Mouse (Mus musculus): ENCODE data around the gene Slc9a3.

Gene Slc9a3

DNA sequence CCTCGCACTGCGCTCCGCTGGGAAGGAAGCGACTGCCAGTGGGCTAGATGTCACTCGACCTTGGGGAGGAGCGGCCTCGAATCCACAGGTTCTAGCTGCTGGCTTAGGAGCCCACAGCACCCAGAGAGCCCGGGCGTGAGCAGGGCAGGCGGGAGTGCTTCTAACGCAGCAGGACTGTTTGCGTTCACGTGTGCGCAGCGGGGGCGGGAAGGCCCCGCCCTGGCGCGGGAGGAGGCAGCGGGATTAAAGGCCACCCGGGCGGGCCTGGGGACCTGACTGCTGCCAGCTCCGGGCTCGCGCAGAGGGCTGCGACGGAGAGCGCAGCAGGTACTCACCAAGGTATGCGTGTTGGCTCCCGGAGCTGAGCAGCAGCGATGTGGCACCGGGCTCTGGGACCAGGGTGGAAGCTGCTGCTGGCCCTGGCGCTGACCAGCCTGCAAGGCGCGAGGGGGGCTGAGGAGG lies at the start of gene Slc9a3:
Slc9a3 (plus strand) TSS at position 317 of the 462 bp plus-strand sequence.
- DNase-seq: no peak

DNA sequence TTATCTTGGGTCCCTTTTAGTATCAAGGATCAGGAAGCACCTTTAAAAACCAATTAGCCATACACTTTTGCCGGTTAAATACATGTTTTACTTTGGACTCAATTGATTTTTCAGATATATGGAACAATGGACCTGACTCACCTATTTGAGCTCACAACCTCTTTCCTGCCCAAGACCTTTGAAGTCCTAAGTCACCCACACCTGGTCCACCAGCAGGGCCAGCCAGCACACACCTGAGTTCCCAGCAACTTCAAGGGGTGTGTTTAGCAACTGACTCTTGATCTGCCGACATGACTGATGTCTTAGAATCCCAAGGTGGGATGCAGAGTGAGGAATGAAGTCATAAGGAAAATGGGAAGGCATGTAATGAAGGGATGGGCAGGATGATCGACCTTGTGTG lies 49.5 kb upstream of the Slc9a3 start:
- DNase-seq: no peak

DNA sequence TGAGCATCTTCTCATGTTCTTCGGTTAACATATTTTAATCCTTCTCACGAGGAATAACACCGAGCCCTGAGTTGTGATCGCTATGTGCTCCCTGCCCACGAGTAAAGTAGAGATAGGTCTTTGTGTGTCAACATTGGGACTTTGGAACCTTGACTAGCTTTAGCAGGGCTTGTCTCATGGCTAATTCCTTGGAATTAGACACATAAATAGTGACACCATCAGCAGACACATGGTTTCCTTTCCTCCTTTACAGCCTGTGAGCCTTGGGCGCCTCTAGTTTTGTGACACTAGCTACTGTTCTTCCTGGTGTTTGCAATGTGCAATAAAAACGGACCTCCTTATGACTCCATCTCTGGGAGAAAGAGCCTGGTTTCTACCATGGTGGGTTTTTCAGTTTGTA lies 47.9 kb upstream of the Slc9a3 start:
- DNase-seq: no peak

DNA sequence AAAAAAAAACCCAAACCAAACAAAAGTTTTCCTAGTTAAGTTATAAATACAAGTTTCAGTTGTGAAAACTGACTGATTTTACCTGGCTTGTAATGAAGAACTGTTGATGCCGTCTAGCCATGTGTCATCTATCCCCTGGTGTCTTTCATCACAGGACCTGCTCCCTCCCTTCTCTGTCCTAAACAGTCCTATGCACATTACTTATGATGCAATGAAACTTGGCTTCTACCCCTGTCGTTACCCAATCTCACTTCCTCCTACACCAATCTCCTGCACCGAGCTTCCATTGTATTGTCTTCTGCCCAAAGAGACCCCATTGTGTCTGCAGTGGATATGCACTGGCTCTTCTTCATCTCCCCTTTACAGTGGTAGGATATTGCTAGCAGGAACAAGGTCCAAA lies 31.0 kb upstream of the Slc9a3 start:
- DNase-seq: no peak

DNA sequence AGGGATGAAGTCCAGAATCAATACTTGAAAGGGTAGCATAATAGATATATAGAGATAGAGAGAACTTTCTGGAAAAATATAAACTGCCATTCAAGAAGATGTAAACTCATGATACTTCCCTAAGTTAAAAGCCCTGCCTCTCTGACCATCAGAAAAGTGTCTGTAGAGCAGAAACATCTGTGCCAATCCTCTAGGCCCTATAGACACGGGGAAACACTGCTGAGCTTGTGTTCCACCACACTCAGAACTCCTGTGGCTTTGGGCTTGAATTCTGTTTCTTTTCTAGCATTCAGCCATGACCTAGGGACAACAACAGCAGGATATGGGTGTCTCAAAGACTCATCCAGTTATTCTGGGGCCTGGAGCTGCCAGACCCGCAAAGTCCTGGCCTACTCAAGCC lies 25.3 kb upstream of the Slc9a3 start:
- no peak for DNase-seq

DNA sequence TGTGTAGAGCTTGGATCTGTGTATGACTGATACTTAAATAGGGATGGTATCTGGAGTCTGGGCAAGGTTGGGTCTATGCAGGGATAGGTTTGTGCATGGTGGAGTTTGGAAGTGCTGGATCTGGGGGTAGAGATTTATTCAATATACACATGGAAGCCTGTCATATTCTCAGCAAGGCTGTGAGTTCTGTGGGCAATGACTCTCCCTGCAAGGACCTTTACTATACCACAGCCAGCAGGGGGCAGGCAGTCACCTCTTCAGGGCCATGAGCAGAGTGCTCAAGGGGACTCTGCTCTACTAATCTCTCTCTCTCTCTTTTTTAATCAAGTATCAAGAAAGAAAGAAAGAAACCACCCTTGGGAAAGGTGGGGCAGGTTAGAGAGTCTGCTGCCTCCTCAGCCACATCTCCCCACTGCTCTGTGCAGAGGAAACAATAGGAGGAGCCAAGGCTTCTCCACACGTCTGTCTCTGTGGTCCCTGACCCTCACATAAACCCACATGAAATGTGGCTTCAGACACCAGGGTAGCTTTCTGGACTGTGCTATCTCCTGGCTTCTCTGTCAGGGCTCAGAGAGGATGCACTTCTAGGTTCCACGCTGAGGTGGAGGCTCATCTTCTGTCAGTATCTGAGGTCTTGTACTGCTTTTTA lies 24.4 kb upstream of the Slc9a3 start:
- no peak for DNase-seq

DNA sequence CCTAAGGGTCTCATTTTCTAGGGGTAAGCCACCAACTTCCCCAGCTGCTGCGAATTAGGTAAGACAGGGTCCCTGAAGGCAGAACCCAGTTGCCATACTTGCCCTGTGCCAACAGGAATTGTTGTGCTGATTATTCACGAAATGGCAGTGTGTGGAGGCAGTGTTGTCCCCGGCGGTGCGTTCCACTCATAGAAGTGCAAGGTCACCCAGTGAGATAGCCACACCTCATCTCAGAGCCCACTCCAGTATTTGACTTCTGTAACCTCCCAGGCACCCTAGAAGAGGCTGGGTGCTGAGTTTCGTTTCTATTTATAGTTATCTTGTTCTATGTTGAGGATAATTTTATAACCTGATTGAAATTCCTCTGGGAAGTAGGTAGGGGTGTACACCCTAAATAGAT lies 22.3 kb upstream of the Slc9a3 start:
- DNase-seq: no peak

DNA sequence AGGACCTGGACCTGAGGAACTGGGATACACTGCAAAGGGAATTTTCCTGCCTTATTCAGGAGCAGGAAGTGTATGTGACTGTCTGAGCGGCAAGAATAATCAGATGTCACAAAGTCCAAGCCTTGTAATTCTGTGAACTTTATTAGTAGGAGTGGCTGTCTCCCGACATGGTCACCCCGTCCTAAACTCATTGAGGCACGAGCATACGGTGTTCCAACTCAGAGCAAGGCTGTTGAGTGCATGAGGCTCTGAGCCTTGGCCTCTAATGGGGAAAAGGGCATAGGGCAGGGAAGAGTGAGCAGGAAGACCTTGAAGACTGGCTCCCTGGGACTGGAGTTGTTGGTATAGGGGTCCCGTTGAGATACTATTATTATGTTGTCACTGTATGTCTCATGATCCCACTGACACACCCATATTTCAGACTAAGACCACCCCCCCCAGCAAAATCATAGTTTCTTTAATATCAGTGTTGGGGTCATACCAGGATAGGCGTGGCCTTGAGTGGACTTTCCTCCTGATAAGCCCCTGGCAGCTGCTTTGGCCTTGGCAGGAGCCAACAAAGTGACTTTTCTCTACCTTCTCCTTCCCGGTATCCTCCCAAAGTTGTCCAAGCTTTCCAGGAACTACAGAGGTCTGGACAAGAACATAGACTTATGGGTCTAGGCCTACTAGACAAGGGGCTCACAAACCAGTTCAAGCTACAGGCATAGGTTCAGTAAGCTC lies 19.0 kb upstream of the Slc9a3 start:
- DNase-seq: no peak

DNA sequence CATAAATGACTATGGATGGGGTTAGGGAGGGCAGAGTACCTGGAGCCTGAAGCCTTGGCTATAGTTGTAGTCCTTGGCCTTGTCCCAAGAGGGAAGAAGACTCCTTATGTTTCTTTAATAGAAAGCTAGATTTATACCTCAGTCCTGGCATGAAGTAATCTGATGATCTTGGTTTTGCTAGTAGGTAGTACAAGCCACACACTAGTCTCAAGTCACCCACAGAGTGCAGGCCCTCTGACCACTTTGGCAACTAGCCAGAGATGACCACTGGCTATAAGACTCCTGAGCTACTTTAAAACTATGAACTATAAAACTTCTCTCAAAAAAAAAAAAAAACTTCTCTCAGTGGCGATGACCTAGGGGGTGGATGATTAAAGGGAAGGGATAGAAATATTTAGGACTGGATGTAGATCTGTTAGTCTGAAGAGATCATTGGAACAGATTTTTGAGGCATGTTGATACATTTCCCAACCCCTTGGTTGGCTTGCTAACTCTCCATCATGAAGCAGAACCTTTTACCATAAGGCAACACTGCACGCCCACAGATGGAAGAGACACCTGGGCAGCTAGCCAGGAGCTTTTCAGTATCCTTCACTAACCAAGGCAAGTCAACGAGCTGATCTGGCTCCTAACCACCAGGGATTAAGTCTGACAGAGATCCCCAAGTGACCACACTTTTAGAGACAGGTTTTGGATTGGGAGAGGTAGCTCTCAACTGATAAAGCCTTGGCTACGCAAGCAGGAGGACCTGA lies 18.2 kb upstream of the Slc9a3 start:
- DNase-seq: peak; percentile 53

DNA sequence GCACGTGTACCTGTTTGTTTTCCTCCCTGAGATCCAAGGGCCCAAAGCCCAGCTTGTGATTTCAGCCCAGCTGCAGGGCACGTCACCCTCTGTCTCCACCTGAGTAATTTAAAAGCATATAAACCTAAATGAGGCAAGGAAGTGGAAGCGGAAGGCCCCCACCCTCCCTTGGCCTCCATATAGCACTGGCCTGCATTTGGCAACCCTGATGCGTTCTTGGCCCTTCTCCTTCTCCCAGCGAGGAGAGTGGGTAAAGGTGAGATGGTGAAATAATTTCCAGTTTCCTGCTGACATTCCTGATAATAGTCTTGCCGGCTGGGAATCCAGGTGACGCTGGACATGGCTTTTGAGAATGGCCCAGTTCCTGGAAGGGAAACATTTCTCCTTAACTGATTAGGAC lies 16.8 kb upstream of the Slc9a3 start:
- no peak for DNase-seq

DNA sequence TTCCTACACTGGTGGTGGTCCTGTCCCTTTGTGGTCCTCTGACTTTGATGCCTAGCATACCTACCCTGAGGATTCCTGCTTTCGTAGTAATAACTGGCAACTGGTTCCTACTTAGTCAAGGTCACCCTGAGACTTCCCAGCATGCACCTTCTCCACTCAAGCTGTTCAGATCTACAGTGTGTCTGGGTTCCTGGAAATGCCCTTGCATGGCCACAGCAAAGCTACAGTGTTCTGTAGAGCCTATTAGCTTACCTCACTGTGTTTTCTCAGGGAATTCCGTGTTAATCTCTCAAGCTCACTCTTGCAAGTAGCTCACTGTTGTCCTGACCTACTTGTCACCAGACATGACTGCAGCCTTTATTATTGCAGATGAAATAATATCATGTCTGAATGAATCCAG lies 13.8 kb upstream of the Slc9a3 start:
- no peak for DNase-seq

DNA sequence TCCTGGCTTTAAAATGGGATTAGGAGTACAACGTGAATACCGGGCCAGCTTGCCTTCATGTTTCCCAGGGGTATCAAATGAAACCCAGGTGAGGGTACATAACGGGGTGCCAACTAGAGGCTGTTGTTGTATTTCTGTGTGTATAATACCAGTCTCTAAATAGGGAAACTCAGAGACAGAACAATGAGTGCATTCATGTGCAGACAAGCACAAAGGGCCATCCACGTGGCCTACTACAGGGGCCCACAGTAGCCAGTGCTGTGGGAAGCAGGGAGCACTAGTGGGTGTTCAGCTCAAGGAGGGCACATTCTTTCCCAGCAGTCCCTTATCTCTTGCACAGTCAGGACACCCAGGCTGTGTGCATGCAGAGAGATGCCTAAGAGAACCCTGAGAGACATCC lies 8.7 kb upstream of the Slc9a3 start:
- no peak for DNase-seq

DNA sequence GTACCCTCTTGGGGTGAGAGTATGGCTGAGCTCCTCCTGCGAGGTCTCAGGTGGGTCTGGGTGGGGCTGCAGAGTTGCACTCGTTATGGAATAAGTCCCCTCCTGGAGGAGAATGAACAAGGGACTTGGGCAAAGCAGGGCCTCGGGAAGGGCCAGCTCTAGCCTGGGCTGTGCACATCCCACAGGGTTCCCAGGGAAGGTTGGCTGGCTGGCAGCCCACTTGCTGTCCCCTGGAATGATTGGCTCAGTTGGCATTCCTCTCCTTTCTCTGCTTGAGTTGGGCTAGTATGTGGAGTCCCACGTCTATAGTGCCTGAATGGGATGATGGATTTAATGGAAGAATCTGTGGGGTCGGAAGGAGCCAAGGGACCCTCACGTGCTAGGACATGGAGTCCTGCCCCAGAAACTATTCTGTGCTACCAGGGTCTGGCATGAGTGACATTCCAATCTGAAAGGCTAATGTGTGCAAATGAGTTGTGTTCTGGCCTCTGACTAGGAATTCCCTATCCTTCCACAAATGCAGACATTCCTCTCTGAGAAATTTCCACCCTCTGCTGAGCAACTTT lies 7.5 kb upstream of the Slc9a3 start:
- no peak for DNase-seq

DNA sequence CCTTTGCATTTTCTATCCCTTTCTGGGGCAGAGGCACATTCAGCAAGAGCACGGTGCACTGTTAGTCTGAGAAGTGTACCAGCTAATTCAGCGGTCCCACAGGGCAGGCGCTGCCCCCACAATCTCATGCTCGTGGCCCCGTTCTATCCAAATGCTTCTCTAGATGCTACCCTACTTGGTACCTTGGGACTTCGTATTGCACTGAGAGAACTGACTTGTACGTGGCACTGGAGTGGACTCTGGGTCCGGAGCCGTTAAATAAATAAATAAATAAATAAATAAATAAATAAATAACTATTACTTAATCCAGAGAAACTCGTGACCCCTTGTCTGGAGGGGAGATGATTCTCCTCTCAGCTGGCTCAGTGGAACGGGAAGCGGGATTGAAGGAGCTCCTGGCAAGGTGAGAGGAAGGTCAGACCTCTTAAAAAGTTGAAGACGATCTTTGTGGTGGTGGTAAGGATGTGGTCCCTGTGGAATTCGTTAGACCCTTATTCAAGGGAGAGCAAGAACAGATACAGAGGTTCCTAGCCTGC lies 606 bp downstream of the Slc9a3 start:
- DNase-seq: no peak

DNA sequence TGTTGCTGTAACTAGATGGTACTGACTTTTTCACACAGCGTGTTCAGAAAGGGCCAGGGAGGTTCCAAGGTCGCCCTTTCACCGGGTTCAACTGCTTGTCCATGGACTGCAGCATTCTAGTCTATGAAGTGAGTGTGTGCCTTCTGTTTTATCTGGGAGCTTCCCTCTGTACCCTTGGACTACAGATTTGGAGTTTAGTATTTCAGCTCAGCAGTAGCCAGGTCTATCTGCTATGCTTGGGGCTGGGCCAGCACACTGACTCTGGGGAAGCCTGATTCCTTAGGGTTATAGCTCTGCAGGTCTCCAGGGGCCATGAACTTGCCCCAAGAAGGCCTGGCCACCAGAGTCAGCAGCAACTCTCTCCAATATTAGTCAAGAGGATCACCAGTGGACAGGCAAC lies 1.4 kb downstream of the Slc9a3 start:
- no peak for DNase-seq

DNA sequence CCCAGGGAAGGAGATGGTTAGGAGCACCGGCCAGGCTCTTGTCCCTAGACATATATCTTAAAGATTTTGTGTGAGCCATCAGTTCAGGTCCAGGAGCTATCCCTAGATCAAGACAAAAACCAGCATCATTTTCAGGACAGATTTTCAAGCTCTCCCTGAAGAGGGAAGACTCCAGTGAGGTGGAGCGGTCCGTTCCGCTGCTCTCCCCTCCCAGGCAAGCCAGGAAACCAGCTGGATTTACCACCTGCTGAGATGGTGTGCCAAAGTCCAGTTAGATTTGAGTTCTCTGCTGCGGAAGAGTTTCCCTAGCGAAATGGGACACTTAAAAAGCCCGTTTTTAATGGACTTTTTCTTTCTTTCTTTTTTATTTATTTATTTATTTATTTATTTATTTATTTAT lies 6.3 kb downstream of the Slc9a3 start:
- no peak for DNase-seq

DNA sequence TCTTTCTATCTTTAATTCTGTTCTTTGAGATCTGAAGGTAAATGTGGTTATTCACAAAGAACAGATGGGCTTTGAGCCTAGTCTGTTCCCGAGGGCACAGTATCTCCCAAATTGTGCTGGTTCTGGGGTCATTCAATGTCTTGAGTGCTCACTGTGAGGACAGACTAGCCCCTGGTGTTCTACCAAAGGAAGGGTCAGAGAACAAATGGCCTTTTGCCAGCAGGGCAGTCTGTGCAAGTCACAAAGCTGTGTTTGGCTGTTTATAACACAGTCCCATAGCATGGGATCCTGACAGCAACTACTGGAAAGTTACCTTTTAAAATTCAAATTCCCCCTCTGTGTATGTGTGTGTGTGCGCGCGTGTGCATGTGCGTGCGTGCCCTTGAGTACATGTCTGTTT lies 8.7 kb downstream of the Slc9a3 start:
- DNase-seq: no peak

DNA sequence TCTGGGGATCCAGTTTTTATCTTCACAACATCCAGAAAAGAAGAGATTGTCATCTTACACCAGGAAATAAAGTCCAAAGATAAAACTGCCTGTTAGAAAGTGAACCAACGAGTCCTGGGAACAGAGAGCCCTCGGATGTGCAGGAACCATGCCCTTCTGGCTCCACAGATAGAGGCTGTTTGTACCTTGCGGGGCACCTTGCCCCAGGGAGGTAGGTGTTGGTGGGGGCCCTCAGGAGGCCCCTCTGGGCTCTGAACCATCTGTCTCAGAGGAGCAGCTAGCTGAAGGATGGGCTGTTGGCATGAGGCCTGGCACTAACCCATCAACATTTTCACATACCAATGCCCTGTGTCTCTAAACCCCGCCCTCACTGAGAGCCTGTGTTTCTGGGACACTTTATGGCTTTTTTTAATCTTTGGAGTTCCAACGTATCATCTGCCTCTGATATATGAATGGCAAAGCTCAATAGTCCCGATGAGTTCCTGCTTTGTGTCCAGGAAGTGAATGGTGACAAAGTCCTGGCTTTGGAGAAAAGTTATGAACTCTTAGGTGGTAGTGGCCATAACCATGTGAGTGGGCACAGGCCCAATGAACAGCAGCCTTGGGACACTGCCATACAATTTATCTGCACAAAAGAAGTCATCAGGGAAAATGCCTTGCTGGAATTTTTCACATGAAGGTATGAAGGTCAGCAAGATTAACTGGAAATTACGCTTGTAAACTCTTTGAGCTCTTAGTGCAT lies 17.8 kb downstream of the Slc9a3 start:
- no peak for DNase-seq

DNA sequence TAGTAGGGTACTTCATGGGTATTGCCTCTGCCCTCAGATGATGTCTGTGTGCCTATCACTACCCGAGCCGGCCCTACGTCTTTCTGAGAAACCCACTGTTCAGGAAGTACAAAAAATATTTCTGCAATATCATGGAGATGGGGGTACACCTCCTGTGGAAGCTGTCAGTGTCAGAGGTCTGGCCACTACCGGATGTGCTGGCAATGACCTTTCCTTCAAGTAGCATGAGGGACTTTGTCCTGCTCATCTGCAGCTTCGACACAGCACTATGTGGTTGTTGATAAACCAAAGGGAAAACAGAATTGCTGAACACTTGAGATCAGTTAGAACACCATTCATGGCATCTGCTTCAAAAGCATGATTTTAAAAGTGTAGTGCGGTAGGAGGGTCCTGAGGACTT lies 19.5 kb downstream of the Slc9a3 start:
- no peak for DNase-seq

DNA sequence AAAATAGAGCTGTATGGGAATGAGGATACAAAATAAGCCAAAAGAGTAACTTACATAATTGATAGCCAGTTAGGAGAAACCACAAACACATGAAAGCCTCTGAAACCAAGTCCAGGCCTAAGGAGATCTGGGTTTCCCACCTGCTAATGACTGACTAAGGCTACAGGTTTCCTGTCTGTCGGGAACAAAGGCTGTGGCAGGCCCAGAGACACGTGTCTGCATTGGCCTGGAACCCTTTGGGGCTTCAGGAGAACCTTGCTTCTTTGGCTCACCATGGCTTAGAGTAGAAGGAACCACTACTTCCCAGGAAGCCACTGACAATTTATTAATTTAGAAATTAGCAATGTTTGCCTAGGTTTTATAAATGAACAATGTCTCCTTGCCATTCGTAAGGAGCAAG lies 22.0 kb downstream of the Slc9a3 start:
- DNase-seq: no peak

DNA sequence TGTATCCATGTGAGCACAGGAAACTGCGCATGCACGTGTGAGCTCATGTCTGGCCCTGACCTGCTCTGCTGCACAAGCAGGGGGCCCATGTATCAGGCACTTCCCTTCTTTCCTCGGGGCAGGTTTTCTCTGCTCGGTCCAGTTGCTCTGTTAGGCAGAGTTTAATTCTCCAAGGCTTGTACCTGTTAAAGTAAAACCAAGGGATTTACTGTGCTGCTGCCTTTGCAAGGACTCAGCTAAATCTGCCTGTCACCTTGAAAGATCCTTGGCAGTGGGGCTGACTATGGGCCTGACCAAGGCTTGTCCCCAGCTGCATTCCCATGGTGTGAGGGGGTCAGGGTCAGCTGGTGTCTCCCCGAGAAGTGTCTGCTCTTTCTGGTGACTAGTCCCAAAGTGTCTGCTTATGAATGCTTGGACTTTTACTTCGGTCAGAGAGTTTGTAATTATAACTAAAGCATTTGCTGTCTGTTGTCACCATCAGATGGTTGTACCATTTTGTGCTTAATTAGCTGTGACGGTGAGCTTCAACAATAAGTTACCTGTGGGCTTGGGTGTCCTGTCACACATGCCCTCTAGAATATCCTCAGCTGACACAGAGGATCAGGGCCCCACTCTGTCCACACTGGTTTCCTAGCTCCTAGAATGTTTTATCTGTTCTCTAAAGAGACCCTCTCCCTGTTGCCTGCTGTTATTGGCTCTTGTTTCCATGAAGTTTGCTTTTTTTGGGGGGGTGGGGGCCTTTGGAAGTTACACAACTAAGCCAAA lies 23.0 kb downstream of the Slc9a3 start:
- DNase-seq: no peak

Measured in cerebellum, adult 11-12 months (tissue).